Mouse (Mus musculus) limb, embryonic 12.5 days (tissue): Measurements from ENCODE around the gene Amigo1. TPM values are rescaled to one million over a fixed set of nuclear protein-coding genes. Genes with fewer than 3 reads are reported as not detected.

ENCODE experiments used
- ATAC-seq: fragments of 200-750 bp; cut with Nextera tagmentation; 2 replicates; pipeline ENCODE4 v1.8.0; 2017; ENCODE audit warnings: low read depth, moderate TSS enrichment; ENCODE audit not compliant: insufficient number of reproducible peaks, insufficient read depth, low FRiP score, low TSS enrichment
- H3K27ac ChIP-seq: fragments of 300-500 bp; sonication (generic); 2 replicates; pipeline ENCODE4 v1.5.1; 2016; ENCODE audit warnings: mild to moderate bottlenecking, moderate library complexity
- H3K27me3 ChIP-seq: fragments of 300-500 bp; sonication (generic); 2 replicates; pipeline ENCODE4 v1.6.1; 2016; ENCODE audit warnings: mild to moderate bottlenecking, moderate library complexity
- H3K36me3 ChIP-seq: fragments of 300-500 bp; sonication (generic); 2 replicates; pipeline ENCODE4 v1.6.1; 2016; ENCODE audit warnings: mild to moderate bottlenecking, moderate library complexity
- H3K4me1 ChIP-seq: fragments of 300-500 bp; sonication (generic); replicated peaks from 2 replicates; pipeline ENCODE4 v1.6.1; 2016
- H3K4me2 ChIP-seq: fragments of 300-500 bp; sonication (generic); 2 replicates; pipeline ENCODE4 v1.6.1; 2016; ENCODE audit warnings: mild to moderate bottlenecking, moderate library complexity
- H3K4me3 ChIP-seq: fragments of 300-500 bp; sonication (generic); replicated peaks from 2 replicates; pipeline ENCODE4 v1.5.1; 2016; ENCODE audit warnings: mild to moderate bottlenecking
- H3K9ac ChIP-seq: fragments of 300-500 bp; sonication (generic); replicated peaks from 2 replicates; pipeline ENCODE4 v1.6.1; 2016; ENCODE audit warnings: mild to moderate bottlenecking, moderate library complexity
- H3K9me3 ChIP-seq: fragments of 300-500 bp; sonication (generic); 2 replicates; pipeline ENCODE4 v1.6.1; 2016; ENCODE audit warnings: mild to moderate bottlenecking, moderate library complexity
- WGBS: fragments of 180-500 bp; shearing (Covaris S2); methylation state at CpG from one replicate; pipeline ENCODE4 v1.1.7; 2016; 5-methylcytosine and 5-hydroxymethylcytosine counted together
- polyA plus RNA-seq: library from polyadenylated mRNA; unstranded; fragments of >200 nt; fragmentation: Nextera tagmentation; extraction: Ambion mirVana; gene quantifications from 2 replicates; pipeline ENCODE4 v1.2.1, GENCODE M21; 2016

The Amigo1 gene
- polyA plus RNA-seq, 1 experiment from 2014 or later = 4.4 TPM

- Histone ChIP-seq H3K36me3 (no peaks in the 10 kb centered on the region), H3K4me2 (peak overlapping the region; percentile 37), H3K9me3 (no peaks in the 10 kb centered on the region), H3K27ac (peak overlapping the region; percentile 85; the same call in 1 of the 2 replicates), H3K4me1 (peaks cover 49% of the 10 kb centered on the region), H3K9ac (no peak overlapping the region), H3K4me3 (no peak overlapping the region), H3K27me3 (no peaks in the 10 kb centered on the region)
- no peak for ATAC-seq
- 27% methylated on average over 9 of the region's 9 CpGs for WGBS
These were observed 21.3 kb upstream of the Amigo1 start for GRCm38 (mm10) chr3:108164807-108165206.

- no peak for ATAC-seq
- H3K4me3 ChIP-seq = no peak overlapping the region
- WGBS = 16% methylated on average over 10 of the region's 10 CpGs
- H3K4me1 ChIP-seq = peaks cover 49% of the 10 kb centered on the region
- H3K9ac ChIP-seq = peak overlapping the region; percentile 23; the same call in 1 of the 2 replicates
- H3K36me3 ChIP-seq = no peaks in the 10 kb centered on the region
- no peaks in the 10 kb centered on the region for H3K27me3 ChIP-seq
- H3K9me3 ChIP-seq = no peaks in the 10 kb centered on the region
- H3K4me2 ChIP-seq = peak overlapping the region; percentile 26
- H3K27ac ChIP-seq = peak overlapping the region; percentile 85
These were observed 20.4 kb upstream of the Amigo1 start for GRCm38 (mm10) chr3:108165532-108166315.

- Histone ChIP-seq H3K4me1 (peaks cover 49% of the 10 kb centered on the region), H3K36me3 (no peaks in the 10 kb centered on the region), H3K9me3 (no peaks in the 10 kb centered on the region), H3K27me3 (no peaks in the 10 kb centered on the region), H3K27ac (peak overlapping the region; percentile 85), H3K4me2 (peak overlapping the region; percentile 26), H3K4me3 (no peak overlapping the region), H3K9ac (no peak overlapping the region)
- WGBS = 2% methylated on average over 10 of the region's 11 CpGs
- peak; percentile 75 for ATAC-seq
These were observed 19.5 kb upstream of the Amigo1 start for GRCm38 (mm10) chr3:108166486-108167211.

GRCm38 (mm10) chr3:108167499-108167898, 18.6 kb upstream of the Amigo1 start:
- WGBS = 24% methylated on average over 14 of the region's 14 CpGs
- Histone ChIP-seq H3K4me3 (no peak overlapping the region), H3K36me3 (no peaks in the 10 kb centered on the region), H3K27ac (peak overlapping the region; percentile 85), H3K4me1 (peaks cover 49% of the 10 kb centered on the region), H3K4me2 (peak overlapping the region; percentile 26; the same call in 1 of the 2 replicates), H3K27me3 (no peaks in the 10 kb centered on the region), H3K9me3 (no peaks in the 10 kb centered on the region), H3K9ac (0 out of 2 replicates have a peak overlapping the region, but pooled peaks have one; percentile 27)
- ATAC-seq = no peak

GRCm38 (mm10) chr3:108169199-108169598, 16.9 kb upstream of the Amigo1 start:
- ATAC-seq = no peak
- Histone ChIP-seq H3K27ac (0 out of 2 replicates have a peak overlapping the region, but pooled peaks have one; percentile 23), H3K4me2 (no peak overlapping the region), H3K27me3 (no peaks in the 10 kb centered on the region), H3K9me3 (no peaks in the 10 kb centered on the region), H3K4me3 (no peak overlapping the region), H3K4me1 (peaks cover 49% of the 10 kb centered on the region), H3K9ac (no peak overlapping the region; the same call in 1 of the 2 replicates), H3K36me3 (no peaks in the 10 kb centered on the region)
- 34% methylated on average over 3 of the region's 3 CpGs for WGBS

- H3K36me3 ChIP-seq = no peaks in the 10 kb centered on the region
- 20% methylated on average over 14 of the region's 14 CpGs for WGBS
- H3K27me3 ChIP-seq = peaks cover 6% of the 10 kb centered on the region; the same call in 1 of the 2 replicates
- H3K9me3 ChIP-seq = no peaks in the 10 kb centered on the region
- ATAC-seq = peak; percentile 34; the same call in 1 of the 2 replicates
- peak overlapping the region; percentile 50; the same call in 1 of the 2 replicates for H3K27ac ChIP-seq
- peak overlapping the region; percentile 24 for H3K4me2 ChIP-seq
- peaks cover 13% of the 10 kb centered on the region for H3K4me1 ChIP-seq
- no peak overlapping the region for H3K4me3 ChIP-seq
- H3K9ac ChIP-seq = no peak overlapping the region
These were observed 11.2 kb upstream of the Amigo1 start for GRCm38 (mm10) chr3:108174672-108175531.

GRCm38 (mm10) chr3:108178756-108179715, 7.1 kb upstream of the Amigo1 start:
- no peak overlapping the region for H3K4me2 ChIP-seq
- peak; percentile 38; the same call in 1 of the 2 replicates for ATAC-seq
- H3K4me3 ChIP-seq = no peak overlapping the region
- no peaks in the 10 kb centered on the region for H3K9me3 ChIP-seq
- H3K27me3 ChIP-seq = peaks cover 6% of the 10 kb centered on the region; the same call in 1 of the 2 replicates
- H3K4me1 ChIP-seq = peaks cover 13% of the 10 kb centered on the region
- H3K27ac ChIP-seq = 0 out of 2 replicates have a peak overlapping the region, but pooled peaks have one; percentile 50
- H3K36me3 ChIP-seq = no peaks in the 10 kb centered on the region
- no peak overlapping the region for H3K9ac ChIP-seq
- WGBS = 72% methylated on average over 7 of the region's 7 CpGs

- no peak overlapping the region for H3K4me2 ChIP-seq
- no peak overlapping the region for H3K9ac ChIP-seq
- ATAC-seq = no peak
- H3K4me3 ChIP-seq = no peak overlapping the region
- H3K27ac ChIP-seq = no peak overlapping the region
- peaks cover 6% of the 10 kb centered on the region; the same call in 1 of the 2 replicates for H3K4me1 ChIP-seq
- H3K27me3 ChIP-seq = 0 out of 2 replicates have a peak, but pooled peaks cover 3% of the 10 kb centered on the region
- H3K9me3 ChIP-seq = no peaks in the 10 kb centered on the region
- no peaks in the 10 kb centered on the region for H3K36me3 ChIP-seq
- 44% methylated on average over 2 of the region's 2 CpGs for WGBS
These were observed 5.6 kb upstream of the Amigo1 start for GRCm38 (mm10) chr3:108180514-108180913.

GRCm38 (mm10) chr3:108184742-108185141, 1.4 kb upstream of the Amigo1 start:
- H3K4me3 ChIP-seq = no peak overlapping the region
- ATAC-seq = no peak
- no peak overlapping the region for H3K9ac ChIP-seq
- WGBS = 72% methylated on average over 3 of the region's 3 CpGs
- no peaks in the 10 kb centered on the region for H3K36me3 ChIP-seq
- peaks cover 15% of the 10 kb centered on the region for H3K4me1 ChIP-seq
- H3K27ac ChIP-seq = no peak overlapping the region
- H3K9me3 ChIP-seq = no peaks in the 10 kb centered on the region
- H3K27me3 ChIP-seq = peaks cover 22% of the 10 kb centered on the region
- no peak overlapping the region for H3K4me2 ChIP-seq
